Mouse (Mus musculus): ENCODE data around the gene Vmn1r165. TPM values are rescaled to one million over a fixed set of nuclear protein-coding genes. Genes with fewer than 3 reads are reported as not detected.
"Not testable (repeated sequence)": the region's sequence is repeated elsewhere in the genome, so short reads cannot be mapped to it uniquely, and the experiment has no call there.

The Vmn1r165 gene
- polyA plus RNA-seq (2015; fragmentation: Nextera tagmentation; extraction: Ambion mirVana): not detected in 2 replicates

DNA sequence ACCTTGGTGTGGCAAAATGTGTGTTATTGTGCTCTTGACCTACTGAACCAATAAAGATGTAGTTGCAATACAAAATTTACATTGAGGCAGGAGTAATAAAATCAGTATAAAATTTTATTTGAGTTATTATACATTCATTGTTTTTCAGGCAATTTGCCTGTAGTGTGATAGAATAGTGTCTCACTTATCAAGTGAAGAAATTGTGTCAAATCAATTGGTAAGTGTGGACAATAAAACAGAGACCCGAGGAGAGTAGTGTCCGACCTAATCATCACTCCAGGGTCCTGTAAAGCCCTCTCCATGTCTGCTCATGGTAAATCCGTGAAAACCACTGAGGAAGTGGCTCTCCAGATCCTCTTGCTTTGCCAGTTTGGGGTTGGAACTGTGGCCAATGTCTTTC, at the start of gene Vmn1r165:
Gene Vmn1r165, plus strand, starts transcription at position 301 of the 400 bp plus-strand sequence.
- H3K36me3 ChIP-seq; H3K27me3 ChIP-seq (replicated peaks); H3K9ac ChIP-seq; H3K9me3 ChIP-seq; ATAC-seq (ENCODE audit: extremely low read depth, insufficient number of reproducible peaks, low FRiP score, low TSS enrichment); H3K27ac ChIP-seq (replicated peaks); H3K4me1 ChIP-seq; H3K4me2 ChIP-seq; H3K4me3 ChIP-seq: not testable (repeated sequence)
- WGBS: no CpG with 5 or more reads among the region's 3 CpGs

DNA sequence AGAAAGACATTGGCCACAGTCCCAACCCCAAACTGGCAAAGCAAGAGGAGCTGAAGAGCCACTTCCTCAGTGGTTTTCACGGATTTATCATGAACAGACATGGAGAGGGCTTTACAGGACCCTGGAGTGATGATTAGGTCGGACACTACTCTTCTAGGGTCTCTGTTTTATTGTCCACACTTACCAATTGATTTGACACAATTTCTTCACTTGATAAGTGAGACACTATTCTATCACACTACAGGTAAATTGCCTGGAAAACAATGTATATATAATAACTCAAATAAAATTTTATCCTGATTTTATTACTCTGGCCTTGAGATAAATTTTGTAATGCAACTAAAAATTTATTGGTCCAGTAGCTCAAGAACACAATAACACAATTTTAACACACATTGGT, 34.5 kb downstream of the Vmn1r165 start, which contains the start of gene Vmn1r166:
Gene Vmn1r166, minus strand, starts transcription at position 101 of the 400 bp plus-strand sequence.
- H3K9me3 ChIP-seq; H3K36me3 ChIP-seq; H3K4me2 ChIP-seq; H3K27ac ChIP-seq (replicated peaks); H3K4me1 ChIP-seq; ATAC-seq (ENCODE audit: extremely low read depth, insufficient number of reproducible peaks, low FRiP score, low TSS enrichment); H3K4me3 ChIP-seq; H3K27me3 ChIP-seq (replicated peaks); H3K9ac ChIP-seq: not testable (repeated sequence)
- WGBS: no CpG with 5 or more reads among the region's 2 CpGs

Other genes starting within 250 kb of the Vmn1r165 start
- not detected in 2 replicates for gene Gm4214, start 232.7 kb upstream of the Vmn1r165 start, polyA plus RNA-seq (2015; fragmentation: Nextera tagmentation; extraction: Ambion mirVana)
- not detected in 2 replicates for gene Gm4216, start 197.4 kb upstream of the Vmn1r165 start, polyA plus RNA-seq (2015; fragmentation: Nextera tagmentation; extraction: Ambion mirVana)
- not detected in 2 replicates for gene Vmn1r163, start 161.8 kb upstream of the Vmn1r165 start, polyA plus RNA-seq (2015; fragmentation: Nextera tagmentation; extraction: Ambion mirVana)
- not detected in 2 replicates for gene Gm8720, start 149.9 kb upstream of the Vmn1r165 start, polyA plus RNA-seq (2015; fragmentation: Nextera tagmentation; extraction: Ambion mirVana)
- not detected in 2 replicates for gene Gm10662, start 72.9 kb upstream of the Vmn1r165 start, polyA plus RNA-seq (2015; fragmentation: Nextera tagmentation; extraction: Ambion mirVana)
- not detected in 2 replicates for gene Vmn1r166, start 34.4 kb downstream of the Vmn1r165 start, polyA plus RNA-seq (2015; fragmentation: Nextera tagmentation; extraction: Ambion mirVana)
- gene Gm6902, start 61.6 kb downstream of the Vmn1r165 start, polyA plus RNA-seq (2015; fragmentation: Nextera tagmentation; extraction: Ambion mirVana): not detected in 2 replicates
- gene Nlrp4e, start 83.9 kb downstream of the Vmn1r165 start, polyA plus RNA-seq (2015; fragmentation: Nextera tagmentation; extraction: Ambion mirVana): not detected in 2 replicates
- not detected in 2 replicates for gene Nlrp5, start 168.6 kb downstream of the Vmn1r165 start, polyA plus RNA-seq (2015; fragmentation: Nextera tagmentation; extraction: Ambion mirVana)

Measured in heart, embryonic 13.5 days (tissue).